Mouse (Mus musculus) liver, embryonic 14.5 days (tissue): Measurements from ENCODE around the gene Camk2n1.

Experiments used
- CTCF ChIP-seq: IDR thresholded peaks from 2 replicates; pipeline ENCODE4 v1.5.1; 2016; ENCODE audit warnings: antibody characterized with exemption, low read depth, control low read depth
- EP300 ChIP-seq: IDR thresholded peaks from 2 replicates; pipeline ENCODE4 v1.6.1; 2016; ENCODE audit warnings: antibody characterized with exemption, low read depth

DNA sequence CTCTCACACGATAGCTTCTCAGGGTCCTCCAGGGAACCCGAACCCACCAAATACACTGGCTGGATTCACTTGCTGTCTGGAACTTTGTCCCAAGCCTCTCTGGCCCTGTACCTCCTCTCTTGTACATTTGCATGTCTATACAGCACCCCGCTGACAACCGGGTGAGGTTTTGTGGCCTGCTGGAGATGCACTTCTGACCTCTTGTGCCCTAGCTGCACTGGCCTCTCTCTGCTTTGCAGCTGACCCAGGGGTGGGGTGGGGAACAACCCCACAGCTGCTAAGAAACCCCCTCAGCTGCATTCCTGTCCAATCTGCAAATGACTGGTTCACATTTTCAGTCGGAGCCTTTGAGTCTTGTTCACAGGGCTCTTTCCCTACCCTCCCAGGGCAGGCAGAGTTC lies 9.2 kb upstream of the Camk2n1 start:
- TF ChIP-seq CTCF (no peak), EP300 (no peak)
